In the genomic region with DNA sequence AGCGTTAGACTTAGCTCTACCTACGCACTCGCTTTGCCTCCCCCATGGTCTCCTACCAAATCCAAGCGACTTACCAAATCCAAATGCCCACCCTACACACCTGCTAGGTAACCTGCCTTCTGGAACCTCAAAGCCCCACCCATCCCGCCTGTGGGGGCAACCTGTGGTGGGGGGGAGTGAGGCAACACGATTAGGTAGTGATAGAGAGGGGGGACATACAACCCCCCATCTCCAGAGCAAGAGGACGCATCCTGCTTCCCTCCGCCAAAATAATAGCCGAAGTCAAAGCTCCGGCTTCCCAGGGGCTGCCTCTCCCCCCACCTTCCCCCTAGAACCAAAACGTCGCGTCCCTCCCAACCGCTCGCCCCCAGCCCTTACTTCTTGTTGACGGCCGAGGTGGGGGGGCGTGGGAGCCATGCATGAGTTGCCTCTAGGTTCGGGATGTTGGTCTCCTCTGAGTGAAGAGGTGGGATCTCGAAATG, we compare ENCODE assay signal across 8 mouse cellular contexts.
A peak's percentile ranks its signal among the peaks of the same experiment; 100 is the strongest.
DNase-seq lines count a peak whose midpoint lies in the region; ATAC-seq lines count a peak whose summit lies in the region.

No protein-coding gene starts in this region.

- peaks cover 50% of the 10 kb centered on the region for H3K4me1 ChIP-seq in forebrain, embryonic 15.5 days
- peaks cover 32% of the 10 kb centered on the region for H3K4me1 ChIP-seq in limb, embryonic 12.5 days (replicated peaks)
- peaks cover 38% of the 10 kb centered on the region for H3K4me1 ChIP-seq in neural tube, embryonic 12.5 days

- H3K27ac ChIP-seq in forebrain, embryonic 15.5 days (replicated peaks), result no peak overlapping the region
- no peak overlapping the region for H3K27ac ChIP-seq in limb, embryonic 12.5 days
- H3K27ac ChIP-seq in neural tube, embryonic 12.5 days, result no peak overlapping the region

- peak overlapping the region; percentile 65 for H3K9ac ChIP-seq in forebrain, embryonic 15.5 days (replicated peaks)
- H3K9ac ChIP-seq in limb, embryonic 12.5 days (replicated peaks), result no peak overlapping the region; the same call in 1 of the 2 replicates
- peak overlapping the region; percentile 42; the same call in 1 of the 2 replicates for H3K9ac ChIP-seq in neural tube, embryonic 12.5 days

- under 1% methylated on average over 20 of the region's 20 CpGs for whole genome bisulfite sequencing in forebrain, embryonic 15.5 days
- WGBS in limb, embryonic 12.5 days, result under 1% methylated on average over 20 of the region's 20 CpGs
- WGBS in neural tube, embryonic 12.5 days, result under 1% methylated on average over 20 of the region's 20 CpGs

- peak; percentile 63 for DNase-seq in layer of hippocampus, adult 11-12 months (ENCODE audit: low spot score)
- no peak for DNase-seq in layer of hippocampus, adult 9-10 months (ENCODE audit: low spot score)
- peak; percentile 64 for DNase-seq in adrenal gland, postnatal 14 days
- peak; percentile 43 for DNase-seq in urinary bladder, postnatal 25 days (ENCODE audit: low spot score)

- peak; percentile 27 for ATAC-seq in forebrain, embryonic 15.5 days (replicated peaks)
- ATAC-seq in inflammation-experienced regulatory T-cells, adult 6 months, result peak; percentile 0
- peak; percentile 23; the same call in 1 of the 2 replicates for ATAC-seq in limb, embryonic 12.5 days (ENCODE audit: insufficient number of reproducible peaks, insufficient read depth, low FRiP score, low TSS enrichment, low read depth)
- no peak; the same call in 1 of the 2 replicates for ATAC-seq in neural tube, embryonic 12.5 days (ENCODE audit: low FRiP score, low read depth)

- H3K36me3 ChIP-seq in forebrain, embryonic 15.5 days, result no peaks in the 10 kb centered on the region
- no peaks in the 10 kb centered on the region for H3K36me3 ChIP-seq in limb, embryonic 12.5 days
- H3K36me3 ChIP-seq in neural tube, embryonic 12.5 days, result no peaks in the 10 kb centered on the region

- peak overlapping the region; percentile 100 for H3K4me2 ChIP-seq in forebrain, embryonic 15.5 days (replicated peaks)
- peak overlapping the region; percentile 100 for H3K4me2 ChIP-seq in limb, embryonic 12.5 days
- peak overlapping the region; percentile 100 for H3K4me2 ChIP-seq in neural tube, embryonic 12.5 days (replicated peaks)

- H3K27me3 ChIP-seq in forebrain, embryonic 15.5 days, result peaks cover 51% of the 10 kb centered on the region
- H3K27me3 ChIP-seq in limb, embryonic 12.5 days, result peaks cover 82% of the 10 kb centered on the region
- peaks cover 52% of the 10 kb centered on the region for H3K27me3 ChIP-seq in neural tube, embryonic 12.5 days (replicated peaks)

- H3K4me3 ChIP-seq in forebrain, embryonic 15.5 days, result peak overlapping the region; percentile 77
- peak overlapping the region; percentile 76 for H3K4me3 ChIP-seq in limb, embryonic 12.5 days (replicated peaks)
- peak overlapping the region; percentile 69 for H3K4me3 ChIP-seq in neural tube, embryonic 12.5 days

- H3K9me3 ChIP-seq in forebrain, embryonic 15.5 days, result no peaks in the 10 kb centered on the region
- no peaks in the 10 kb centered on the region for H3K9me3 ChIP-seq in limb, embryonic 12.5 days
- no peaks in the 10 kb centered on the region for H3K9me3 ChIP-seq in neural tube, embryonic 12.5 days
